Mouse (Mus musculus) kidney, embryonic 14.5 days (tissue): Measurements from ENCODE around the gene Retn. TPM values are rescaled to one million over a fixed set of nuclear protein-coding genes. Genes with fewer than 3 reads are reported as not detected.

ENCODE experiments used
- ATAC-seq: fragments of 200-750 bp; cut with Nextera tagmentation; 2 replicates; pipeline ENCODE4 v1.8.0; 2017; ENCODE audit warnings: moderate number of reproducible peaks, mild to moderate bottlenecking, moderate TSS enrichment, moderate library complexity; ENCODE audit not compliant: low FRiP score, low TSS enrichment
- H3K27ac ChIP-seq: fragments of 300-500 bp; sonication (generic); 2 replicates; pipeline ENCODE4 v1.5.1; 2014; ENCODE audit warnings: low read depth, mild to moderate bottlenecking, low read length, moderate library complexity, mixed read lengths
- H3K27me3 ChIP-seq: fragments of 300-500 bp; sonication (generic); 2 replicates; pipeline ENCODE4 v1.6.1; 2014; ENCODE audit warnings: mild to moderate bottlenecking, low read length; ENCODE audit not compliant: control insufficient read depth, insufficient read depth
- H3K36me3 ChIP-seq: fragments of 300-500 bp; sonication (generic); 2 replicates; pipeline ENCODE4 v1.6.1; 2014; ENCODE audit warnings: low read length, mixed read lengths; ENCODE audit not compliant: control insufficient read depth, insufficient read depth
- H3K4me1 ChIP-seq: fragments of 300-500 bp; sonication (generic); 2 replicates; pipeline ENCODE4 v1.6.1; 2014; ENCODE audit warnings: low read length, mixed read lengths; ENCODE audit not compliant: control insufficient read depth, insufficient read depth
- H3K4me2 ChIP-seq: fragments of 300-500 bp; sonication (generic); replicated peaks from 2 replicates; pipeline ENCODE4 v1.6.1; 2014; ENCODE audit warnings: low read depth, mild to moderate bottlenecking, low read length
- H3K4me3 ChIP-seq: fragments of 300-500 bp; sonication (generic); 2 replicates; pipeline ENCODE4 v1.5.1; 2014; ENCODE audit warnings: mild to moderate bottlenecking, low read length
- H3K9ac ChIP-seq: fragments of 300-500 bp; sonication (generic); 2 replicates; pipeline ENCODE4 v1.6.1; 2014; ENCODE audit warnings: low read depth, mild to moderate bottlenecking, low read length, moderate library complexity
- H3K9me3 ChIP-seq: fragments of 300-500 bp; sonication (generic); 2 replicates; pipeline ENCODE4 v1.6.1; 2016; ENCODE audit warnings: low read length; ENCODE audit not compliant: control insufficient read depth
- WGBS: fragments of 180-500 bp; shearing (Covaris S2); extraction: QIAGEN DNeasy Blood & Tissue Kit; methylation state at CpG from one replicate; pipeline ENCODE4 v1.1.7; 2014; 5-methylcytosine and 5-hydroxymethylcytosine counted together
- polyA plus RNA-seq: library from polyadenylated mRNA; unstranded; fragments of >200 nt; fragmentation: Nextera tagmentation; extraction: Ambion mirVana; gene quantifications from 2 replicates; pipeline ENCODE4 v1.2.1, GENCODE M21; 2014

The Retn gene
- polyA plus RNA-seq, 1 experiment from 2014 or later = 0.73 TPM

DNA sequence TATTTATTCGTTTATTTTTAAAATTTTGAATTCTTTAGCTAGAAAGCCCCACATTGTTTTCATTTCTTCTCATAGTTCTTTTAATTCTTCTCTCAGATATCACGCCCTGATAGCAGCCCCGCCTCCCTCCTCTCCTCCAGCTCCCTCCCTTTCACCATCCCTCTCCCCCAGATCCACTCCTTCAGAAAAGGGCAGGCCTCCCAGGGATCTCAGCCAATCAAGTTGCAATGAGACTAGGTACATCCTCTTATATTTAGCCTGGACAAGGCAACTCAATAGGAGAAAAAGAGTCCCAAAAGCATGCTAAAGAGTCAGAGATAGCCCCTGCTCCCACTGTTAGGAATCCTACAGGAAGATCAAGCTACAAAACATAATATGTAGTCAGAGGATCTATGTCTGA lies 19.1 kb downstream of the Retn start:
- ATAC-seq = no peak
- Histone ChIP-seq H3K4me3 (no peak overlapping the region), H3K27ac (no peak overlapping the region), H3K27me3 (no peaks in the 10 kb centered on the region), H3K4me2 (no peak overlapping the region), H3K9me3 (no peaks in the 10 kb centered on the region), H3K9ac (no peak overlapping the region), H3K4me1 (no peaks in the 10 kb centered on the region; the same call in 1 of the 2 replicates), H3K36me3 (peaks cover 8% of the 10 kb centered on the region; the same call in 1 of the 2 replicates)
- WGBS = 52% methylated on average over 3 of the region's 3 CpGs

DNA sequence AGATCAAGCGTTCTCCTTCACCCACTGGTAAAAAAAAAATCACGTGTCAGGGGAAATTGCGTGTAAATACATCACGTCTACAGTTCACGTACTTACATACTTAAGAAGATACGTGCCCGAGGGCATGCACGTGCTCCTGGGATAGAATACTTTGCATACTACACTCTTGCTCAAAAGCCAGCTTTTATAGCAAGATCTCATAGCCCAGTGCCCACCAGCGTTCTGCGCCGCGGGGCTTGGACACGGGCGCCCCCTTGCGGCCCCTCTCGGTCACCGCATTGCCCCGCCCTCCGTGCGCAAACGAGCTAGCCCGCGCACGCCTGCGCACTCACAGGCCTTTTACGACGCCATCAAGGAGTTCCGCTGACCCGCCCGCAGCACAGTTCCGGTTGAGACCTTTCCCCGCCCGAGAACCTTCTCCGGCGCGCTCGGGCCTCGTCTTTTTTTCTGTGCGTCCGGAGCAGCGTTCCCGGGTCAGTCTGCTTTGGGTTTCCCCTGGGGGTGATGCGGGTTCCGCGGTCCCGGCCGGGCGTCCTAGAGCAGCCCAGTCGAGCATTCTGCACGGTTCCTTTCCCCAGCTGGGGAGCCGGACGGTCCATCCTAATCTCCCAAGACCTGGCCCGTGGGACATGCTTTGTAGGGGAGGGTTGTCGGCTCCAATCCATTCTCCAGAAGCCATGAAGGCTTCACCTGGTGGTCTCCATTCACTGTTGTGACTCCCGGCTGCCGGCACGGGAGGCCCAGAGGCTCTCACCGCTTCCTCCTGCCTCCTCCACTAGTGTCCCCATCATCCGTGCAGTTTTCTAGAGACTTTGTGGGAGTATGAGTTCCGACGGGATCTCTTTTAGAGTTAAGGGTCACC lies 20.8 kb downstream of the Retn start, which contains the start of gene Trappc5:
TSS of gene Trappc5 (plus strand) at position 169 of the 862 bp plus-strand sequence.
- H3K36me3 ChIP-seq = peaks cover 20% of the 10 kb centered on the region
- peak within 1 kb of the TSS; percentile 93 for H3K9ac ChIP-seq
- WGBS = 2% methylated on average over 61 of the region's 61 CpGs
- no peaks in the 10 kb centered on the region for H3K9me3 ChIP-seq
- ATAC-seq = peak; percentile 81
- no peaks in the 10 kb centered on the region for H3K27me3 ChIP-seq
- H3K4me2 ChIP-seq = peak within 1 kb of the TSS; percentile 56
- peak within 1 kb of the TSS; percentile 72 for H3K4me3 ChIP-seq
- peak within 1 kb of the TSS; percentile 84 for H3K27ac ChIP-seq
- H3K4me1 ChIP-seq = no peaks in the 10 kb centered on the region; the same call in 1 of the 2 replicates

DNA sequence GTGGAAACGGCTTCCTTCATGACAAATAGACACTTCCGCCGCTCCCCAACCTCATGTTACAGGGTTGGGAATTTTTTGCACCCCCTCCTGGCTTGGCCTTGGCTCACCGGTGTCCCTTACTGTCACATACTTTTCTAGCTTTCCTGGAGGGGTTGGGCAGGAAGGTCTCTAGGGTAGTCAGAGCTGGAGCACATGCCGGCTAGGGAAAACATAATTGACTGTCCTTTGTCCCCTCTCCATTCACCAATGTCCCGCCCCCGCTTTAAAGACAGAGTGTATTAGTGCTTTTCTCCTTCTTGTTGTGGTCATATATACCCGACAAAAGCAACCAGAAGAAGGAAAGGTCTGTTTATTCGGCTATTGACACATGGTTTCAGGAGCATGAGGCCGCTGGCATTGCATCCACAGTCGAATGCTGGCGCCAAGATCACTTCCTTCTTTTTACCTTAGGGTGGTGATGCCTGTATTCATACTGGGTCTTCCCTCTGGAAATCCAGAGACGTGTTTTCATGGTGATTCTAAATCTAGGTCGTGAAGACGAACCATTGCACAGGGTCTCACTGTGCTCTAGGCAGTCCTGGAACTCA lies 21.5 kb downstream of the Retn start:
- Histone ChIP-seq H3K9me3 (no peaks in the 10 kb centered on the region), H3K36me3 (peaks cover 22% of the 10 kb centered on the region), H3K27me3 (no peaks in the 10 kb centered on the region), H3K9ac (peak overlapping the region; percentile 93), H3K4me1 (no peaks in the 10 kb centered on the region; the same call in 1 of the 2 replicates), H3K4me2 (peak overlapping the region; percentile 56), H3K4me3 (peak overlapping the region; percentile 72), H3K27ac (peak overlapping the region; percentile 84; the same call in 1 of the 2 replicates)
- 3% methylated on average over 15 of the region's 15 CpGs for WGBS
- ATAC-seq = peak; percentile 16; the same call in 1 of the 2 replicates

DNA sequence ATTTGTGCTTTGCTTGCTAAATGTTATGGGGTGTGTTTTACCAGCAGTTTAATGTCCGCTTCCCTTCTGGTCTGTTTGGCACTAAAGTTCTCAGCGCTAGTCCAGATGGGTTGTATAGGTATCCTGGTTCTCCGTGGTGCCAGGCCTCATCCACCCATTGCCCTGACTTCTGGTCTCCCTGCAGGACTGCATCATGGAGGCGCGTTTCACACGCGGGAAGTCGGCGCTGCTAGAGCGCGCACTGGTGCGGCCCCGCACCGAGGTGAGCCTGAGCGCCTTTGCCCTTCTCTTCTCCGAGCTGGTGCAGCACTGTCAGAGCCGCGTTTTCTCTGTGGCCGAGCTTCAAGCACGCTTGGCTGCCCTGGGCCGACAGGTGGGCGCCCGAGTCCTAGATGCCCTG lies 23.3 kb downstream of the Retn start:
- Histone ChIP-seq H3K27ac (no peak overlapping the region), H3K4me3 (no peak overlapping the region), H3K4me1 (no peaks in the 10 kb centered on the region; the same call in 1 of the 2 replicates), H3K36me3 (peaks cover 22% of the 10 kb centered on the region), H3K9ac (no peak overlapping the region), H3K9me3 (no peaks in the 10 kb centered on the region), H3K4me2 (no peak overlapping the region), H3K27me3 (no peaks in the 10 kb centered on the region)
- 96% methylated on average over 23 of the region's 23 CpGs for WGBS
- ATAC-seq = no peak

DNA sequence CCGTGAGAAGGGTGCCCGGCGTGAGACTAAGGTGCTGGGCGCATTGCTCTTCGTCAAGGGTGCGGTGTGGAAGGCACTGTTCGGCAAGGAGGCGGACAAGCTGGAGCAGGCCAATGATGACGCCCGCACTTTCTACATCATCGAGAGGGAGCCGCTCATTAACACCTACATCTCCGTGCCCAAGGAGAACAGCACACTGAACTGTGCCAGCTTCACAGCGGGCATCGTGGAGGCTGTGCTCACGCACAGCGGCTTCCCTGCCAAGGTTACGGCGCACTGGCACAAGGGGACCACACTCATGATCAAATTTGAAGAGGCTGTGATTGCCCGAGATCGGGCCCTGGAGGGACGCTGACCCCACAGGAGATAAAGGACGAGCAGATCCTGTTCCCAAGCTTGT lies 23.7 kb downstream of the Retn start:
- 94% methylated on average over 23 of the region's 23 CpGs for WGBS

DNA sequence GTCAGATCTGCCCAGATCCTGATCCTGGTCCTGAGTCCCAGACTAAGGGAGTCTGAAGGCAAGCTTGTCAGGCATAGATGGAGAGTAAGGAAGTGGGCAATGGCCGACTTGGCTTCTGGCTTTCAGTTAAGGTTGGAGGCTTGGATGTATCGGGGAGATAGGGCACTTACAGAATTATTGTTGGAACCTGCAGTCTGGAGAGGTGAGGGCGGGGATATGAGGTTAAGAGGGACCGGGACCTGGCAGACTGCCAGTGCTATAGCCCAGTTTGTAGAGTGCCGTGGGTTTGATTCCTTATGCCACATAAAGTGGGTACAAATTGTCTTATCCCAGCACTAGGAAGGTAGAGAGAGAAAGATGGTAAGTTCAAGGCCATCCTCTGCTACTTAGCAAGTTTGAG lies 24.1 kb downstream of the Retn start:
- no peak overlapping the region for H3K9ac ChIP-seq
- no peak for ATAC-seq
- H3K4me3 ChIP-seq = no peak overlapping the region
- H3K4me1 ChIP-seq = no peaks in the 10 kb centered on the region; the same call in 1 of the 2 replicates
- no peak overlapping the region for H3K27ac ChIP-seq
- no peaks in the 10 kb centered on the region for H3K27me3 ChIP-seq
- H3K4me2 ChIP-seq = no peak overlapping the region
- no peaks in the 10 kb centered on the region for H3K9me3 ChIP-seq
- peaks cover 22% of the 10 kb centered on the region for H3K36me3 ChIP-seq
- 93% methylated on average over 5 of the region's 5 CpGs for WGBS

More for the DNA sequence above, 23.7 kb downstream of the Retn start:
- H3K9me3 ChIP-seq = no peaks in the 10 kb centered on the region
- no peaks in the 10 kb centered on the region for H3K27me3 ChIP-seq
- no peak overlapping the region for H3K27ac ChIP-seq
- H3K4me1 ChIP-seq = no peaks in the 10 kb centered on the region; the same call in 1 of the 2 replicates
- H3K9ac ChIP-seq = no peak overlapping the region
- no peak overlapping the region for H3K4me2 ChIP-seq
- no peak overlapping the region for H3K4me3 ChIP-seq
- no peak for ATAC-seq
- peaks cover 22% of the 10 kb centered on the region for H3K36me3 ChIP-seq

DNA sequence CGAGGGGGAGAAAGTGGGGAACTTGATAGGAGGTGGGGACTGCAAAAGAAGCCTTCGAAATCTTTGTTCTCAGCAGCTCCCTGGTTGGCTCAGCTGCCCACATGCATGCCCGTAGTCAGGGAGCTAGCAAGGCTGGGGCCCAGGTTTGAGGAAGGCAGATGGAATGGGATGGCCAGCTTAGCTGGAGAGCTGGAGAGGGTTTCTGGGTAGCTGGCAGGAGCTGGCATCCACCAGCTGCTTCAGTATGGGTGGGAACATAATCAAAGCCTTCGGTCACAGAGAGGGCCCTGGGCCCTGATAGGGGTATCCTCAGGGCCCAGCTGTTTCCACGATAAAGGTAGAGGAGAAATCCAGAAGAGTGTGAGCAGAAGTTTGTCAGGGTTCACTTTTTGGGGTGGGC lies 26.9 kb downstream of the Retn start:
- 98% methylated on average over 5 of the region's 5 CpGs for WGBS
- H3K36me3 ChIP-seq = peaks cover 22% of the 10 kb centered on the region
- H3K4me2 ChIP-seq = no peak overlapping the region
- H3K4me3 ChIP-seq = no peak overlapping the region
- no peak for ATAC-seq
- H3K9me3 ChIP-seq = no peaks in the 10 kb centered on the region
- H3K9ac ChIP-seq = no peak overlapping the region
- no peaks in the 10 kb centered on the region for H3K27me3 ChIP-seq
- no peak overlapping the region for H3K27ac ChIP-seq
- no peaks in the 10 kb centered on the region; the same call in 1 of the 2 replicates for H3K4me1 ChIP-seq

DNA sequence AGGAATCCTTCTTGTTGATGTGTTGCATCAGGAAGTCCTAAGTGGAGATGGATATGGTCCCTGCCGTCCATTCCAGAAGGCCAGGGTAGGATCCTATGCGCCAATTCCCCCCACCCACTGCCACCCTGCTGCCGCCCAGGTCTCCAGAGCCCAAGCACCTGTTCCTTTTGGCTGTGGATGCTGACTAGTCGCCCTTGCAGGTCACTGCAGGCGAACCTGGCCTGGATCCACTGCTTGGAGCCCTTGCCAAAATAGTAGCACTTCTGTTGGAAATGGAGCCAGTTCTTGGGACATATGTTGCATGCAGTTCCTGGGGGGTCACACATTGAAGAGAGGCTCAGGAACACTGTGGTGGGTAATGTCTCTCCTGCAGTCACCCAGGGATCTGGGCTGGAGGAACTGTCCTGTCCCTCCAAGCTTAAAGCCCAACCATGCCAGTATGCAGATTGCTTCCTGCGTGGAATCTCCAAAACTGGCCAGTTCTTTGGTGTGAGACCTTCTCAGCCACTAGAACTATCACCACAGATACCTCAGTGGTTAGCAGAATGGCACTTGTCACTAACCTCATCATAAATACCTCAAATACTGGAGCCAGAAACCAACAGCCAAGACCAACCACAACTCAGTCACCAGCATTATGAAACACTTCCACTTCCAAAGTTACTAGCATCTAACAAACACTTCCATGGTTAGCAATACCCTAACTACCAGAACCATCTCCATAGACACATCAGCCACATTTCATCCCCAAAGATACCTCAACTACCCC lies 28.0 kb downstream of the Retn start:
- Histone ChIP-seq H3K4me2 (no peak overlapping the region), H3K4me3 (no peak overlapping the region), H3K9me3 (no peaks in the 10 kb centered on the region), H3K4me1 (no peaks in the 10 kb centered on the region), H3K27ac (no peak overlapping the region), H3K27me3 (no peaks in the 10 kb centered on the region), H3K9ac (no peak overlapping the region), H3K36me3 (peaks cover 22% of the 10 kb centered on the region)
- no peak for ATAC-seq
- 76% methylated on average over 6 of the region's 6 CpGs for WGBS
